Mouse (Mus musculus): ENCODE results near the gene Ddx5.
A peak's percentile ranks its signal among the peaks of the same experiment; 100 is the strongest.
"Not testable (repeated sequence)": the region's sequence is repeated elsewhere in the genome, so short reads cannot be mapped to it uniquely, and the experiment has no call there.

Ddx5 gene

DNA sequence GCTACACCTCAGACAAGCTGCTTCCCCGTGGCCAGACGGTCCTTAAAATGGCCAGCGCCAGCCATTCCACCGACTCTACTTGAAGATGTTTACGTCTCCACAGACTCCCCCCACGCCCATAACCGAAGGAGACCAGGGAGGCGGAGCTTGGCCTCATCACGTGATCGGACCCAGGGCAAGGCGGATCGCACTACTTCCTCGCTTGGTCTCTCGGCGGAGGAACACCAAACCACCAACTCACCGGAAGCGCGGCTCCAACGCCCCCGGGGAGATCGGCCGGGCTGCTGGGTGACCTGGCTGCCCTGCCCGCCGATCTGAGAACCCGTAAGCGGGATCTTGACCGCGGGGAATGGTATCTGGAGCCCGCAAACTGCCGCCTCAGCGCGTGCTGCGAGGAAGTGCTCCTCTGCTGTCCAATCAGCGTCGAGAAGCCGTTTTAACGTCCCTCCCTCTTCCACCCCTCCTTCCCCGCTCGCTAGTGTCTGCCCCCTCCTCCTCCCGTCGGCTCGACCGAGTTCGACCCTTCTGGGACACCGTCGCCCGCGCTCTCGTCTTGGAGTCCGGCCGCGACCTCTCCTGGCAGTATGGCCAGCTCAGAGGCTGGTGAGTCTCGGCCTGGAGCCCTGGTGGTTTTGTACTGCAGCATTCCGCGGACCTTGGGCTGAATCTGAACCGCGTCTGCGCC is at the start of gene Ddx5, which contains the start of gene Cep95:
TSS of gene Ddx5 (minus strand) at position 411 of the 685 bp plus-strand sequence.
TSS of gene Cep95 (plus strand) at position 478 of the 685 bp plus-strand sequence.
- peak; percentile 97 for DNase-seq (ENCODE audit: low spot score)

DNA sequence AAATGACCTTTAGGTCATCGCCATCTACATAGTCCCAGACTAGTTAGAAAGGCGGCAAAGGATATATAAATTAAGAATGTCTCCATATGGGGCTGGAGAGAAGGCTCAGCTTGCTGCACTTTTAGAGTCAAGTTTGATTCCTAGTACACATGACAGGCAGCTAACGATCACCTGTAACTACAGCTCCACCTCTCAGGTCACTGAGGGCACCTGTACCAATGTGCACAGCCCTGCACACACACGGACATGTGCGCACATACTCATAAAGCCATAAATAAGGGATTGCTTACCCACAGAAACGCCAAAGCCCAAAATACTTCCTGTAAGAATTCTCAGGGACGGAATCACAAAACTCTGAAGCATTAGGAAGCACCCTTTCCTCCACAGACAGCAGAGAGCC is 39.1 kb upstream of the Ddx5 start:
- no peak for DNase-seq (ENCODE audit: low spot score)

DNA sequence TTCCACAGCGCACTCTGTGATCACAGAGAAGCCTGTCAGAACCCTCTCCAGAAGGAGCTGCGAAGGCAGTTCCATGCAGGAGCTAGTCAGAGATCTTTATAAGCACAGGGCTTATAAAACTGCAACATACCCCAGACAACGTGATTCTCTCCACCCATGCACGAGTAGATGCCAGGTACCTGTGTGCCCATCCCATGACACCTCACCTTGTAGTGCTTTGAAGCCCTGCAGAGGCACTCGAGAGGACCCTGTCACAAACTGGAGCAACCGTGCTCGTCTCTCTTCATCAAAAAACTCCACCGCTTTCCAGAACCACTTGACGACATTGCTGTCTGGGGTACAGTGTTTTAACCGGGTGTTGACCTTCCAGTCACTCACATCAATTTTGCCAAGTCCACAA is 35.4 kb upstream of the Ddx5 start:
- DNase-seq (ENCODE audit: low spot score): no peak

DNA sequence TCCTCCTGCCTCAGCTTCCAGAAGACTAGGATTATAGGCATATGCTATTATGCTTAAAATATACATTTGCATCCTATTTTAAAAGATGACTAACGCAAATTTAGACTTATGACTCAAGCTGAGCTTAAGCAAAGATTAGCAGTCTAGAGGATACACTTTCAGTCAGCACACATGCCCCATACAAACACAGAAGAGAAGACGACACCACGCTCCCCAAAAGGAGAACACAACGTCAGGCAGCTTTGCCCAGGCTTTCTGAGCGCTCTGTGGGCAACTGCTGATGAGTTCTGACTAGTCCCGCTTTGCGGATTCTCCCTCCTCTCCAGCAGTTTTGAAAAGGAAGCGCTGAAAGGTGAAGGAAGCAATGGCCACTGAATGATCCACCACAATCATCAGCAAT is 34.8 kb upstream of the Ddx5 start:
- DNase-seq (ENCODE audit: low spot score): no peak

DNA sequence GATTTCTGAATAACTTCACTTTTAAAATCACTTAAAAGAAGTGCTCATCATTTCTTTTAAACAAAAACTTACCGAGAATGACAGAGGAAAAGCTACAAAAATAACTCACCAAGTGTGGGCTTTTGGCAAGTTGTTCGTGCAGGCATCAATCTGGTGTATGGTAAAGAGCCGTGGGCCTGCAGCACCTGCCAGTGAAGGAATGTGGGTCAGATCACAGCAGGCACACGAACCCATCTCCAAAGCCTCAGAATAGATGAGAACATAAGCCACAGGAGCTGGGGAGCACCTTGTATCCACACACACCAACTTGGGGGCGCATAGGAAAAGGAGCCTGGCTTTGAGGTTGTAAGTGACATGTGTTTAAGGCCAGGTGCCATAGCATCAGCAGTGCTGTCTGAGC is 33.9 kb upstream of the Ddx5 start:
- DNase-seq (ENCODE audit: low spot score): peak; percentile 17

DNA sequence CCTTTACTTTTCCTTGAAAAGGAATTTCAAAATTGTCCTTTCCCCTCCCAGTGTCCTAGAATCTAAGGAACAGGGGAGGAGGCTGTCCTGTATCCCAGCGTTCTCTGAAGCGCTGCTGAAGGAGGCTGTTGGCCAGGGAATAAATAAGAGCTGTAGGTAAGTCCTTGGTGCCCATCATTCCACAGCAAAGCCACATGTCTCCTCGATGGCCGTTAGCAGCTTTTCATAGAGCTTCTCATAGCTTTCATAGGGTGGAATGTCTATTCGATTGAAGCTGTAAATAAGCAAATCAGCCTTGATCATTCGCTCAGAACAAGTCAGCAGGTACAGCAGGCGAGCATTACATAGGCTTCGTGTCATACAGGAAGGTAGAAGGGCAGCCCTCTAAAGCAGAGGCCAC is 33.5 kb upstream of the Ddx5 start:
- DNase-seq (ENCODE audit: low spot score): no peak

DNA sequence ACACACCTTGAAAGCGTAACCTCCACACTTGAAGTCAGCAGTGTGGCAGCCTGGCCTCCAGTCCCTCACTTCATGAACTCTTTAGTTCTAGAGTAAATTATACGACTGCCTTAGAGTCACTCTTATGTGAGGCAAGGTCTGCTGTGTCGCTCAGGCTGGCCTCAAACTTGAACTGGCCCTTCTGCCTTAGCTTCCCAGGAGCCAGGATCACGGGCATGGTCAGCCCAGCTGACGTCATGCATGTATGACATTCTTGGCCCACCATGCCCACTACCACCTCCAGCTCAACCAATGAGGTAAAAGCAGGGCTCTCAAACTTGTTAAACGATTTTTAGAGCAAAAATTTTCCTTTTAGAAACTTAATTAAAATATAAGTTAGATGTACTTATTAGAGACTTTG is 32.4 kb upstream of the Ddx5 start:
- no peak for DNase-seq (ENCODE audit: low spot score)

DNA sequence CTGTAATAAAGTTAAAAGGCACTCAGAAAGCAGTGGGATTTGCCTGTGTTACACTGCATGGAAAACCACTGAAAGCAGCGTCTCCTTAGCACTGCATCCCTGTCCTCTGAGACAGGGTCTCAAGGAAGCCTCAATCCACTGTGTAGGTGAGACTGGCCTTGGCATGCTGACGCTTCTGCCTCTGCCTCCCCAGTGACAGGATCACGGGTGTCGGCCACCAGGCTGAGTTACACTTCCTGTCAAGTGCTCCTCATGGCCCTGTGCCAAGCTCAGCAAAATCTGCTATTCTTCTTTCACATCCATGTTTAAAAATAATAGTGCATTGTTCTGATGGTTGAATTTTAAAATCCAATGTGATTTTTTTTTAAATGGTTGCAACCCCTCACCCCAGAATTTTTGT is 32.0 kb upstream of the Ddx5 start:
- DNase-seq (ENCODE audit: low spot score): no peak

DNA sequence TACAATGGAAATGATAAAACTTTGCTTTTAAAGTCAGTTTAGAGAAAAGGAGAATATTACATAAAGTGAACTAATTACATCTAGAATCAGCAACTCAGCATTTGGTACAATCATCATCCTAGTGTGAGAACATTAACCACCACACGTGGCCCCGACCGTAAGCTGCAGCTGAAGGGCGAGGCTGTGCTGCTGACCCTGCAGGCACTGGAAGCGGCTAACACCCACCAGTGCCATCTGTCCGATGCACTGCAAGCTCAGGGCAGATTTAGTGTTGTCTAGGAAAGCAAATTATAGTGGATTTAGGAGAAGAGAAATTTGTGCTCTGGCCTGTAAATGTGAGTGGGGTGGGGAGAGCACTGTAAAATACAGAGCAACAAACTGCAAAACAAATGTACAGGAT is 31.3 kb upstream of the Ddx5 start:
- DNase-seq (ENCODE audit: low spot score): no peak

DNA sequence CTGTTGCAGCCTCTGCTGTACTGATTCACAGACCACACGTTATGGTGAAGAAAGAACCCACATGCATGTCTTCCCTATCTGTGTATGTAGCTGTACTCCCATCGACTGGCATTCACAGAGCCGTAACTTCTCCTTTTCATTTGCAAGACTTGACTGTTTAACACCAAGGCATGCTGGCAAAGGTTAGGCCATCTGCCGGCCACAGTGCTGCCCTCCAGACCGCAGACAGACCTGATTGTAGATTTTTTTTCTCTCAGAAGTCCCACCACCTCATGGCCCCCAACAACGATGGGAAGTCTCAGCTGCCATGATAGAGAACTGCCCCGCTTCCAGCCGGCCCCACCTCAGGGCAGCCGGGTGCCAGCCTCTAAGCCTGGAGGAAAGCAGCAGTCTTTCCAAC is 30.6 kb upstream of the Ddx5 start:
- no peak for DNase-seq (ENCODE audit: low spot score)

DNA sequence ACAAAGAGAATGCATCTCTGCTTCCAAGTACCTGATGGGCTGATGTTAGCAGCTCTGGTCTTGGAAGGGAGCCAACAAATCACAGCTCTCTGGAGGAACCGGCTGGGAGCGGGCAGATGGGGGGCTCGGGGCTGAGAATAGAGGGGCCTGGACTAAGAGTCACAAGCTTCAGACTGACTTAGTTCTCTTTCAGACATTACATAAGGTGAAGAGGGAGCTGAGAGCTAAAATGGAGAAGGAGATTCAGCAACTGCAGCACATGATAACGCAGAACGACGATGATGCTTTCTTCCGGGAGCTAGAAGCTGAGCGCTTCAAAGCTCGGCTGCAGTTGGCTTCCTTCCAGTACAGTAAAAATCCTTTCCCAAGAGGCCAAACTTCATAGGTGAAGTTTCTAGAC is 29.4 kb upstream of the Ddx5 start:
- no peak for DNase-seq (ENCODE audit: low spot score)

DNA sequence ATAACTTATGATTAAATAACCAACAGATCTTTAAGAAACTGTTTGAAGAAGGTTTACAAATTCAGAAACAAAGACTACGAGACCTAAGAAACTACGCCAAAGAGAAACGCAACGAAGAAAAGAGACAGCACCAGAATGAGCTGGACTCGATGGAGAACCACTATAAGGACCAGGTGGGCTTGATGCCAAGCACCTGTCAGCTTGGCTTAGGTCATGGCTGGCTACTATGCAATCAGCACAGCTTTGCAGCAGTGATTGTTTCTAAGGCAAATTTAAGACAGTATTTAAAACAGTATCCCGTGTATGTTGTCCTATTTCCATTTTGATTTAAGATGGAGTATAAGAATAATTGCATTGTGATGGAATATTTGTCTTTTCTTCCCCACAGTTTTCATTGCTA is 28.8 kb upstream of the Ddx5 start:
- DNase-seq (ENCODE audit: low spot score): no peak

DNA sequence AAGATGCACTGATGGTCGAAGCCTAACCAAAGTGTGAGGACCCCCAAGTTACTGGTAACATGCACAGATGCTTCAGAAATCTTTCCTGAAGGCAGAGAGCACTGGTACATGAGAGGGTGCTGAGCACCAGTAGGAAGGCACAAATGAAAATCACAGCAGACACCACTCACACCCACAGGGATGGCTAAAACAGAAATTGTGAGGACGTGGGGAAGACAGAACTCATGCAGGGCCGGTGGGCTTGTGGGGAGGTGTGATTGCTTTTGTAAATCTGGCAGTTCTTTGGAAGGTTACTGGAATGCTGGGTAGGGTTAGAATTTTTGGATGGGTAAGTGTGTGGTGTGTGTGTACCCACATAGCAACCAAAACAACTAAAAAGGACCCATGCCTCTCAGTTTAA is 28.2 kb upstream of the Ddx5 start:
- no peak for DNase-seq (ENCODE audit: low spot score)

DNA sequence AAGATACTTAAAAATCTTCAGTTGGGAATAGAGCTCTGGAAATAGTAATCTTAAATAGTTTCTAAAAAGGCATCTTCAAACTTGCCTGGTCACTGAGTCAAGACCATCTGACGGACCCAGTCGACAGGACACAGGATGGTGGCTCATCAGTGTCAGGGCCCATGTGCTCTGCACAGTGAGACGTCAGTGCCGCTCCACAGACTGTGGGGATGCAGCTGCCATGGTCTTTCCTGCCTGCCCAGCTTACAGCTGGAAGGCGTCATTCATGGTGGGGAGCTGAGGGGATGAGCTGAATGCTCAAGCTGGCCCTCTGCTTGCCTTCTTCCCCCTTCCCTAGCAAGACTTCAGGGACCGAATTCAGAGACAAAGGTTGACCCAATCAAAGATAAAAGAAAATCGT is 27.3 kb upstream of the Ddx5 start:
- no peak for DNase-seq (ENCODE audit: low spot score)

DNA sequence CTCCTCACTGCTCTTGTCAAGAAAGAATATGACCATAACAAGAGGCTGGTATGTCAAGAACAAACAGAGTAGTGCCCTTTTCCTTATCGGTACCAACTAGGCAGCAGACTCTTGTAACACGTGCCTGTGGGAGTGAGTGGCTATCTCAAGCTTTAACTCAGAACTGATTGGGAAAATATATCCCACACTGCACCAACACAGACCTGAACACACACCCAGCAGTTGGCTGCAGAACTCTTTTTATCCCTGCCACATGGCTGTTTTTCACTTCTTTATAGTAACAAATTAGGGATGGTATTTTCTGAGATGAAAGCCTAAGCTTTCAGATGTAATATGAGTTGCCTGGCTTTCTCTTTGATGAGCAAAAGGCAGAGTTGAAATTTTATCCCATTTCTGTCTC is 26.8 kb upstream of the Ddx5 start:
- no peak for DNase-seq (ENCODE audit: low spot score)

DNA sequence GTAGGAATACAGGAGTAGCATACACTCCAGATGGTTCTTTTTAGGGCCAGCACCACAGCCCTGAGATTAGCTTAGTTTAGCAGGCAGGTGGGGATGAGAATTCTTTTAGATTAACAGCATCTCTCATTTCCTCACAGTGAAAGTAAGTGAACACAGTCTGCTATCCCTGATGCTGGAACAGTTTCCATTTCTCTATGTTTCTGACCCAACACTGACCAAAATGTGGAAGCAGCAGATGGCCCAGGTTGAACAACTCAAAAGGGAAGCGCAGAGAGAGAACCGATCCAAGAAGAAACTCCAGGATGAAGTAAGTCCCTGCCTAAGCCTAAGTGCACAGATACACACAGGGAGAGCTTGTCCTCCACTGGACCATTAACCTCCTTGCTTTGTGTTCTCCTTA is 26.3 kb upstream of the Ddx5 start:
- DNase-seq (ENCODE audit: low spot score): no peak

DNA sequence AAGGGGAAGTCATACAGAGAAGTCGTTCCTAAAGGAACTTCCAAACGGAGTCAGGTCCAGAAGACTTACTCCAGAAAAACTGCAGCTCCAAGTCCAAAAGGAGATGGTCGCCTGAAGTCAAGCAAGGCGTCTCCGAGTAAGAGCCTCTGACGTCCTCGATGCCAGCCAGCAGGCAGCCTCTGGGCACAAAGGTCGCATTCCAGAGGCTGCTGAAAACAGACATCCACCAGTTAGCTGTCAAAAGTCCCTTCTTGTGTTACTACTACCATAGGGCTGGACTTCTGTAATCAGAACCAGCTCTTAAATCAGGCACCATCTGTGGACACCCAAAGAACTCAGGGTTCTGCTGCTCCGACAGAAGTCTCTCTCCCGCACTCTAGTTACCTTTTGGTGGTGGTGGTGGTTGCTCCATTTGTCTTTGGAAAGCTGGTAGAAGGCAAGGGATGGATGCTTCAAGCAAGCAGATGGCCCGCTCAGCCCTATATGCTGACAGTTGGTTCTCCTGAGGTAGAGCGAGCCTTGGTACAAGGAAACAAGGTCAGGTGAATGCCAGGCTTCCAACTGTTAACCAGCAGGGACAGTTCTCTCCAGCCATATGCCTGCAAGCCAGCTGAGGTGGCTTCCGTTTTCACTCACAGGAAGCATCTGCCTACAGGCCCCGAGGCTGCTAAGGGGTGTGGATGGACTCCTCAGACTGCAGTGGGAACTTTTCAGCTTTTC is 25.8 kb upstream of the Ddx5 start:
- DNase-seq (ENCODE audit: low spot score): no peak

DNA sequence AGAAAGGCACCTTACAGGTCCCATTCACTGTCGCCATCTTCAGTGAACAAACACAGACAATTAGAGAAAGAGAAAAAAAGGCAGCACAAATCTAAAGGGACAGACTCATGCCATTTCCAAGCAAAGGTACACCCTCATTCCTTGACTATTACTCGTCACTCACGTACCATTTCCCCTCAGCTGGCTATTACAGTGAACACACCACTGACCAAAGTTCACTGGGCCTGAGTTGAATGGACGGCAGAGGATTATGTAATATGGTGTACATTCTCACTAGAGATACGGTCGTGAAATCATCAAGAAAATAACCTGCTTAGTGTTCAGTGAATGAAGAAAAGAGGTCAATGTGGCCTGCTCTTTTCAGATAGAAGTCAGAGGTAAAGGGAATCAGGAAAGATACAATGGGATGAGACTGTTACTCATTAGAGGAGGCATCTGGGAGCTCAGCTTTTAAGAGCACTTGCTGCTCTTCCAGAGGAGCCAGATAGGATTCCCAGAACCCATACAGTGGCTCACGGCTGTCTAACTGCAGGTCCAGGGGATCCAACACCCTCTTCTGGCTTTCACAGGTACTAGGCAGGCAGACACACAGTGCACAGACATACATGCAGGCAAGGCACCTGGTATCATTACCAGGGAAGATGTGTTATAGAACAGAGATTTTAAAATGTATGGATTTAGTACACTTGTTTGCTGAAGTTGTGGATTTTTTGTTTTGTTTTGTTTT is 23.6 kb upstream of the Ddx5 start:
- DNase-seq (ENCODE audit: low spot score): no peak

DNA sequence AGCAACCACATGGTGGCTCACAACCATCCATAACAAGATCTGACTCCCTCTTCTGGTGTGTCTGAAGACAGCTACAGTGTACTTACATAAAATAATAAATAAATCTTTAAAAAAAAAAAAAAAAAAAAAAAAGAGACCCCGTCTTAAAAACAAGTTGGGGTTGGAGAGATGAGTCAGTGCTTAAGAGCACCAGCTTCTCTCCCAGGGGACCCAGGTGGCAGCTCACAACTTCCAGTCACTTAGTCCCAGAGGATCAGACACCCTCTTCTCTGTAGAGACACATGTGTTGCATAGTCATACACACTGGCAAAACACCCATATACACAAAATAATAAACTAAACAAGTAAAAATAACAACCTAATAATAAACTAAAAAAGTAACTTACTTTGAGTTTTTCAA is 18.5 kb upstream of the Ddx5 start:
- DNase-seq (ENCODE audit: low spot score): not testable (repeated sequence)

DNA sequence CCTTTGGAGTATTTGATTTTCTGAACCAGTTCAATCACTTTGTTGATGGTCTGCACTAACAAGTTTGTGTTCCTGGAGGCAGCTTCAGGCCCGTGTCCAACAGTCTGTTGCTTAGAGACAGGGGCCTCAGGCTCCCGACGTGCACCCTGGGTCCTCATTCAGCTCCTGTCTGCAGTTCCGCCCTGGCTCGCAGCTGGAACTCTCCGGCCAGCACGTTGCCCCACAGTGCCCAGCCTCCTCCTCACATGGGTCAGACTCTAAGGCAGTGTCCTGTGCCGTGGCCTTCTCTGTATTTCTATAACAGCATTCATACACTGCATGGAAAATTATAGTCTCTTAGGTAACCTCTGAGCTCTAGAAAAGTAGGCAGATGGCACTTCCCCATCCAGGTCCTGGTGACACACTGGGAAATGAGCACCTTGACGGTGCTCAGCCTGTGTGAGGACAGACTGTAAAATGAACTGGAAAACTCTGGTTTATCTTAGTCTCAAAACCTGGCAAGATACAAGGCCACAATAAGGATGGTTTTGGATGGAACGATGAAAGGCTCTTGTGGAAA is 13.2 kb upstream of the Ddx5 start:
- DNase-seq (ENCODE audit: low spot score): no peak

DNA sequence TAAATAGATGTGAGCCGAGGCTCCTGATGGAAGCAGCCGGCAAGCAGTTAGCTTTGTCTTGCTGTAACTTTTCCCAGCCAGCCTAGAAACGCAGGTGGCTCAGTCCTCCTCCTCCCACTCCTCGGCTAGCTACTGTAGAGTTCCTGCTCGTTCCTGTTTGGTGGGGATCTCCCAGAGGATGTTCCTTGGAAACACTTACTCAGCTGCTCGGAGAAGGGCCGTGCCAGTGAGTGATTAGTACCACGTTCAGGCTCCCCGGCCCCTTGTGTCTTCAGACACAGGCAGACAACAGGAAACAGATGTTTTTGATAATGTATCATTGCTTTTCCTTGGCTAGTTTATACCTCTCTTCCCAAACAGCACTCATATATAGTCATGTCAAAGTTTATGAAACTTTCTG is 6.7 kb upstream of the Ddx5 start:
- DNase-seq (ENCODE audit: low spot score): no peak

DNA sequence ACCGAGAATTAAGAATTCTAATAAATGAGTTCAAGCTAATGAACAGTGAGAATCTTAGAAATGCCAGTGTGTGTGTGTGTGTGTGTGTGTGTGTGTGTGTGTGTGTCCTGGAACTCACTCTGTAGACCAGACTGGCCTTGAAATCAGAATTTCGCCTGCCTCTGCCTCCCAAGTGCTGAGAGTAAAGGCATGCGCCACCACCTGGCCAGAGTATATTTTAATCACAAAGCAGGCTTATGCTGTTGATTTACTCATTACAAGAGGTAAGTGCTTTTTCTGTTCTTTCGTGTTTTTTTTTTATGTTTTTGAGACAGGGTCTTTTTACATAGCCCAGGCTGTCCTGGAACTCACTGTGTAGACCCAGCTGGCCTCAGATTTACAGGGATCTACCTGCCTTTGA is 4.9 kb upstream of the Ddx5 start:
- DNase-seq (ENCODE audit: low spot score): no peak

DNA sequence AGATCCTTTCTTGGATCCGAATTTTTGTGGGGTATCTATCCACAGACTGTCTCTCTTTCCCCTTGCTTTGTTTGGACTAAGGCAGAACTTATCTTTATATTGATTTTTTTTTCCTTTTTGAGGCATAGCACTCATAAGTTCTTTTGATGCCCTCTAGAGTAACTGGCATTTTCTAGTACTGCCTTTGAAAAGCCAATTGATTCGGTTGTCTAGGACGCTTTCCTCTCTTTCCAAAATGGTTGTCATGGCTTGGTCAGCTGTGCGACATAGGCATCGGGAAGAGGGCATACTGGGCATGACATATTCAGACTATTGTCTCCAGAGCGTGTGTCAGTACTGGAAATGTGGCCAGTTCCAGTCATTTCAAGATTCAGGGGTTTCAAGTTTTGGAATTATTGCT is 664 bp upstream of the Ddx5 start:
- DNase-seq (ENCODE audit: low spot score): peak; percentile 55

All from retina, embryonic 14.5 days (tissue).